9 mouse cellular contexts compared by ENCODE assay signal in genomic region chr4:133023636-133024035, GRCm38 (mm10). TPM values are rescaled to one million over a fixed set of nuclear protein-coding genes. Genes with fewer than 3 reads are reported as not detected.
DNase-seq lines count a peak whose midpoint lies in the region; ATAC-seq lines count a peak whose summit lies in the region.
"Had no signal": no experiment of that assay in that cellular context is flagged by ENCODE, and none has a peak within 500 bp of the region (broad histone marks: within the 10 kb centered on the region; RNA-seq: fewer than 3 reads in every experiment).

No protein-coding gene starts in this region.

- H3K27me3 ChIP-seq in kidney, embryonic 15.5 days, result no peaks in the 10 kb centered on the region
- H3K27me3 ChIP-seq in forebrain, embryonic 10.5 days (ENCODE audit: poor library complexity, severe bottlenecking), result no peaks in the 10 kb centered on the region
- no peaks in the 10 kb centered on the region for H3K27me3 ChIP-seq in hindbrain, embryonic 11.5 days (ENCODE audit: control insufficient read depth, insufficient read depth, low read length)
- no peaks in the 10 kb centered on the region for H3K27me3 ChIP-seq in midbrain, embryonic 16.5 days (ENCODE audit: control insufficient read depth, insufficient read depth, low read depth, low read length)
- H3K27me3 ChIP-seq in liver, embryonic 11.5 days (replicated peaks; ENCODE audit: control insufficient read depth, insufficient read depth, low read length), result no peaks in the 10 kb centered on the region

- ATAC-seq in kidney, embryonic 15.5 days (replicated peaks; ENCODE audit: low FRiP score), result no peak
- ATAC-seq in hindbrain, embryonic 11.5 days (ENCODE audit: low FRiP score), result no peak
- no peak for ATAC-seq in midbrain, embryonic 16.5 days
- ATAC-seq in liver, embryonic 11.5 days (replicated peaks; ENCODE audit: low FRiP score), result no peak

- H3K4me3 ChIP-seq in kidney, embryonic 15.5 days (replicated peaks), result no peak overlapping the region
- peak overlapping the region; percentile 45 for H3K4me3 ChIP-seq in forebrain, embryonic 10.5 days
- no peak overlapping the region for H3K4me3 ChIP-seq in hindbrain, embryonic 11.5 days (ENCODE audit: low read depth, low read length)
- H3K4me3 ChIP-seq in midbrain, embryonic 16.5 days (ENCODE audit: low read depth, low read length), result no peak overlapping the region
- H3K4me3 ChIP-seq in liver, embryonic 11.5 days (ENCODE audit: low read depth, low read length), result no peak overlapping the region

- peaks cover 95% of the 10 kb centered on the region for H3K4me1 ChIP-seq in kidney, embryonic 15.5 days
- peaks cover 97% of the 10 kb centered on the region for H3K4me1 ChIP-seq in forebrain, embryonic 10.5 days
- peaks cover 52% of the 10 kb centered on the region for H3K4me1 ChIP-seq in hindbrain, embryonic 11.5 days (replicated peaks; ENCODE audit: control insufficient read depth, insufficient read depth, low read length)
- H3K4me1 ChIP-seq in midbrain, embryonic 16.5 days (ENCODE audit: control insufficient read depth, insufficient read depth, low read length), result peaks cover 83% of the 10 kb centered on the region
- peaks cover 87% of the 10 kb centered on the region for H3K4me1 ChIP-seq in liver, embryonic 11.5 days (replicated peaks; ENCODE audit: control insufficient read depth, insufficient read depth, low read length)

- H3K4me2 ChIP-seq in kidney, embryonic 15.5 days, result no peak overlapping the region
- H3K4me2 ChIP-seq in hindbrain, embryonic 11.5 days (replicated peaks; ENCODE audit: low read depth, low read length), result no peak overlapping the region
- peak overlapping the region; percentile 51; the same call in 1 of the 2 replicates for H3K4me2 ChIP-seq in midbrain, embryonic 16.5 days (ENCODE audit: low read length)
- no peak overlapping the region for H3K4me2 ChIP-seq in liver, embryonic 11.5 days

- WGBS in kidney, embryonic 15.5 days, result 84% methylated on average over 6 of the region's 6 CpGs
- WGBS in forebrain, embryonic 10.5 days, result 77% methylated on average over 6 of the region's 6 CpGs
- 86% methylated on average over 6 of the region's 6 CpGs for WGBS in hindbrain, embryonic 11.5 days
- WGBS in midbrain, embryonic 16.5 days, result 72% methylated on average over 6 of the region's 6 CpGs
- WGBS in liver, embryonic 11.5 days, result 91% methylated on average over 6 of the region's 6 CpGs

- no peaks in the 10 kb centered on the region for H3K9me3 ChIP-seq in kidney, embryonic 15.5 days (replicated peaks)
- H3K9me3 ChIP-seq in forebrain, embryonic 10.5 days, result no peaks in the 10 kb centered on the region
- H3K9me3 ChIP-seq in hindbrain, embryonic 11.5 days (ENCODE audit: control insufficient read depth, low read length), result no peaks in the 10 kb centered on the region
- H3K9me3 ChIP-seq in midbrain, embryonic 16.5 days (replicated peaks; ENCODE audit: control insufficient read depth, low read length, poor library complexity, severe bottlenecking), result no peaks in the 10 kb centered on the region
- H3K9me3 ChIP-seq in liver, embryonic 11.5 days (ENCODE audit: control insufficient read depth, low read length), result no peaks in the 10 kb centered on the region

- H3K36me3 ChIP-seq in kidney, embryonic 15.5 days, result peaks cover 4% of the 10 kb centered on the region; the same call in 1 of the 2 replicates
- H3K36me3 ChIP-seq in forebrain, embryonic 10.5 days (replicated peaks), result peaks cover 24% of the 10 kb centered on the region
- H3K36me3 ChIP-seq in hindbrain, embryonic 11.5 days (ENCODE audit: control insufficient read depth, insufficient read depth, low read length), result no peaks in the 10 kb centered on the region
- H3K36me3 ChIP-seq in midbrain, embryonic 16.5 days (ENCODE audit: control insufficient read depth, insufficient read depth, low read length), result peaks cover 3% of the 10 kb centered on the region; the same call in 1 of the 2 replicates
- no peaks in the 10 kb centered on the region; the same call in 1 of the 2 replicates for H3K36me3 ChIP-seq in liver, embryonic 11.5 days (ENCODE audit: control insufficient read depth, insufficient read depth, low read length)

- H3K9ac ChIP-seq in kidney, embryonic 15.5 days, result no peak overlapping the region
- H3K9ac ChIP-seq in hindbrain, embryonic 11.5 days (ENCODE audit: low read depth, low read length), result no peak overlapping the region
- H3K9ac ChIP-seq in midbrain, embryonic 16.5 days (ENCODE audit: low read depth, low read length), result no peak overlapping the region
- no peak overlapping the region for H3K9ac ChIP-seq in liver, embryonic 11.5 days (ENCODE audit: low read depth, low read length)

- peak overlapping the region; percentile 84 for H3K27ac ChIP-seq in kidney, embryonic 15.5 days
- peak overlapping the region; percentile 82; the same call in 1 of the 2 replicates for H3K27ac ChIP-seq in forebrain, embryonic 10.5 days
- H3K27ac ChIP-seq in hindbrain, embryonic 11.5 days (ENCODE audit: low read depth, low read length), result peak overlapping the region; percentile 30; the same call in 1 of the 2 replicates
- H3K27ac ChIP-seq in midbrain, embryonic 16.5 days (ENCODE audit: low read length), result peak overlapping the region; percentile 72
- no peak overlapping the region for H3K27ac ChIP-seq in liver, embryonic 11.5 days (ENCODE audit: low read depth, low read length)

- DNase-seq in kidney, adult 8-10 months, result no peak
- DNase-seq in forebrain, embryonic 10.5 days (ENCODE audit: extremely low spot score, low spot score), result no peak
- DNase-seq in hindbrain, embryonic 11.5 days (ENCODE audit: low spot score), result peak; percentile 23
- no peak for DNase-seq in liver, embryonic 11.5 days (ENCODE audit: low spot score)
- no peak for DNase-seq in spleen, postnatal 4 days (ENCODE audit: low spot score in 2 of 2)
- DNase-seq: heart, postnatal 10 days; right cerebral cortex, postnatal 14 days had no signal

RNA-seq across cellular contexts. Expression of gene Ahdc1, which starts 12.6 kb away (rescaled TPM):
- polyA plus RNA-seq in kidney, embryonic 15.5 days (2015; fragmentation: Nextera tagmentation; extraction: Ambion mirVana), result 7.4 and 10.1 TPM in 2 replicates
- polyA plus RNA-seq in forebrain, embryonic 10.5 days (2016; fragmentation: Nextera tagmentation; extraction: Ambion mirVana), result 5.8 and 7.4 TPM in 2 replicates
- 6.8 and 9.0 TPM in 2 replicates for polyA plus RNA-seq in hindbrain, embryonic 11.5 days (2014; fragmentation: Nextera tagmentation; extraction: Ambion mirVana)
- polyA plus RNA-seq in midbrain, embryonic 16.5 days (2015; fragmentation: Nextera tagmentation; extraction: Ambion mirVana), result 11.2 and 12.5 TPM in 2 replicates
- 5.1 and 6.1 TPM in 2 replicates for polyA plus RNA-seq in liver, embryonic 11.5 days (2014; fragmentation: Nextera tagmentation; extraction: Ambion mirVana)

RNA-seq across cellular contexts. Expression of gene Fgr, which starts 49.7 kb away (rescaled TPM):
- polyA plus RNA-seq in kidney, embryonic 15.5 days (2015; fragmentation: Nextera tagmentation; extraction: Ambion mirVana), result 0.63 and 0.81 TPM in 2 replicates
- 0.06 and 0.11 TPM in 2 replicates for polyA plus RNA-seq in forebrain, embryonic 10.5 days (2016; fragmentation: Nextera tagmentation; extraction: Ambion mirVana)
- 0.08 and 0.34 TPM in 2 replicates for polyA plus RNA-seq in hindbrain, embryonic 11.5 days (2014; fragmentation: Nextera tagmentation; extraction: Ambion mirVana)
- polyA plus RNA-seq in midbrain, embryonic 16.5 days (2015; fragmentation: Nextera tagmentation; extraction: Ambion mirVana), result 0.05 TPM in 1 of 2 replicates, not detected in the other
- 0.23 and 0.73 TPM in 2 replicates for polyA plus RNA-seq in liver, embryonic 11.5 days (2014; fragmentation: Nextera tagmentation; extraction: Ambion mirVana)
